Mouse (Mus musculus) testis, adult 2 months (tissue): ENCODE results near the gene Apoc3. TPM values are rescaled to one million over a fixed set of nuclear protein-coding genes. Genes with fewer than 3 reads are reported as not detected.
A peak's percentile ranks its signal among the peaks of the same experiment; 100 is the strongest.

Source experiments
- H3K27ac ChIP-seq: fragments of 200-500 bp; 2 replicates; pipeline ENCODE4 v1.5.1; 2012; ENCODE audit warnings: low read depth, low read length; ENCODE audit not compliant: control insufficient read depth, insufficient read depth
- H3K27me3 ChIP-seq: fragments of 200-500 bp; 2 replicates; pipeline ENCODE4 v1.6.1; 2012; ENCODE audit warnings: mild to moderate bottlenecking, low read length, moderate library complexity; ENCODE audit not compliant: control insufficient read depth, insufficient read depth
- H3K36me3 ChIP-seq: fragments of 200-500 bp; 2 replicates; pipeline ENCODE4 v1.6.1; 2012; ENCODE audit warnings: mild to moderate bottlenecking, low read length; ENCODE audit not compliant: control insufficient read depth, insufficient read depth
- H3K4me1 ChIP-seq: fragments of 200-500 bp; 2 replicates; pipeline ENCODE4 v1.6.1; 2012; ENCODE audit warnings: low read length; ENCODE audit not compliant: control insufficient read depth, insufficient read depth
- H3K4me3 ChIP-seq: fragments of 200-500 bp; 2 replicates; pipeline ENCODE4 v1.5.1; 2012; ENCODE audit warnings: low read depth, mild to moderate bottlenecking, low read length, moderate library complexity, mixed read lengths; ENCODE audit not compliant: control insufficient read depth
- CTCF ChIP-seq: fragments of 200-500 bp; IDR thresholded peaks from 2 replicates; pipeline ENCODE4 v1.5.1; 2012; ENCODE audit warnings: low read depth, mild to moderate bottlenecking, inconsistent platforms, low read length, moderate library complexity; ENCODE audit not compliant: control insufficient read depth, insufficient read depth, insufficient replicate concordance
- POLR2A ChIP-seq: fragments of 200-500 bp; IDR thresholded peaks from 2 replicates; pipeline ENCODE4 v1.6.1; 2012; ENCODE audit warnings: low read depth, mild to moderate bottlenecking, inconsistent platforms, low read length, moderate library complexity; ENCODE audit not compliant: control insufficient read depth
- polyA plus RNA-seq: library from polyadenylated mRNA; depleted of rRNA; stranded (reverse); fragments of >200 nt; gene quantifications from 2 replicates; pipeline ENCODE4 v1.2.3, GENCODE M21; 2012

Gene Apoc3
- polyA plus RNA-seq, 1 experiment, result not detected

- no peak for TF ChIP-seq POLR2A
- TF ChIP-seq CTCF, result peak; percentile 48; the same call in 1 of the 2 replicates
- H3K27me3 ChIP-seq, result no peaks in the 10 kb centered on the region
- H3K4me1 ChIP-seq, result peaks cover 11% of the 10 kb centered on the region; the same call in 1 of the 2 replicates
- H3K27ac ChIP-seq, result no peak overlapping the region
- H3K36me3 ChIP-seq, result no peaks in the 10 kb centered on the region
- H3K4me3 ChIP-seq, result peak overlapping the region; percentile 32
Observed at GRCm38 (mm10) chr9:46229573-46230449, 5.6 kb downstream of the Apoc3 start.

- Histone ChIP-seq H3K27ac (no peak within 1 kb of the TSS), H3K36me3 (no peaks in the 10 kb centered on the region), H3K4me3 (no peak within 1 kb of the TSS), H3K27me3 (no peaks in the 10 kb centered on the region), H3K4me1 (peaks cover 11% of the 10 kb centered on the region; the same call in 1 of the 2 replicates)
- TF ChIP-seq POLR2A (no peak), CTCF (no peak)
Observed at GRCm38 (mm10) chr9:46228491-46228890, 6.9 kb downstream of the Apoc3 start, which contains the start of gene Apoa1. TSS of gene Apoa1 (plus strand) at chr9:46228580.

GRCm38 (mm10) chr9:46227064-46227614 is 8.3 kb downstream of the Apoc3 start:
- TF ChIP-seq POLR2A (no peak), CTCF (no peak)
- H3K27me3 ChIP-seq, result no peaks in the 10 kb centered on the region

DNA sequence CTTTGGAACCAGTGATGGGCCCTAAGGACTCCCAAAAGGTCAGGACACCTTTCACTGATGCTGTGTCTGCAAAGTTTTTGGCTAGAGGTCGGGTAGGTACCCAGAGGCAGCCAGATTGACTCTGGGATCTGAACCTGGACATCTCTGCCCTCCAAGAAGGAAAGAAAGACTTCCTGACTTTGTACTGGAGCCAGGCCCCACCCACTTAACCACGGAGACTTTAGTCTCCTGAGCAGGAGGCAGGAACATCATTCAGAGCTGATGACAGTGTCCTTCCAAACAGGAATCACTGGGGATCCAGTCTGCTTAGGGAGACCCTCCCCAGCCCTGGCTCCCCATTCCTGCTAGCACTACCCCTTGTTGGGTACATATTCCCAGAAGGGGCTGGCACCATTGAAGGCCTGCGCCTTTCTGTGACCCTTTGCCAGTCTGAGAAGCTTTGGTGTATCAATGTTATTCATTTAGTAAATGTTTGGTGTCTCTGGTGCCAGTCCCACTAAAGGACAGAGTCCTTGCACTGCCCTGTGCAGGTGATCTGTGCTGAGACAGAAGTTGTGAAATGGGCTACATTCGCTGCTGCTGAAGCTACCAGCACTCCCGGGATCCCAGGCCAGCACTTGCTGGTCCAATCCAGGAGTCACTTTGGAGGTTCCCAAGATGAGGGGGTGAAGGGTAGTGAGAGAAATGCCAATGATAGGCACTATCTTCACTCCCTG is 10.3 kb downstream of the Apoc3 start:
- no peaks in the 10 kb centered on the region for H3K27me3 ChIP-seq
- TF ChIP-seq CTCF (no peak), POLR2A (no peak)
- H3K4me1 ChIP-seq, result peaks cover 5% of the 10 kb centered on the region; the same call in 1 of the 2 replicates
- H3K4me3 ChIP-seq, result no peak overlapping the region
- H3K36me3 ChIP-seq, result peaks cover 2% of the 10 kb centered on the region
- H3K27ac ChIP-seq, result no peak overlapping the region

More at GRCm38 (mm10) chr9:46227064-46227614, 8.3 kb downstream of the Apoc3 start:
- Histone ChIP-seq H3K27ac (no peak overlapping the region), H3K36me3 (no peaks in the 10 kb centered on the region), H3K4me1 (peaks cover 11% of the 10 kb centered on the region; the same call in 1 of the 2 replicates), H3K4me3 (no peak overlapping the region)

DNA sequence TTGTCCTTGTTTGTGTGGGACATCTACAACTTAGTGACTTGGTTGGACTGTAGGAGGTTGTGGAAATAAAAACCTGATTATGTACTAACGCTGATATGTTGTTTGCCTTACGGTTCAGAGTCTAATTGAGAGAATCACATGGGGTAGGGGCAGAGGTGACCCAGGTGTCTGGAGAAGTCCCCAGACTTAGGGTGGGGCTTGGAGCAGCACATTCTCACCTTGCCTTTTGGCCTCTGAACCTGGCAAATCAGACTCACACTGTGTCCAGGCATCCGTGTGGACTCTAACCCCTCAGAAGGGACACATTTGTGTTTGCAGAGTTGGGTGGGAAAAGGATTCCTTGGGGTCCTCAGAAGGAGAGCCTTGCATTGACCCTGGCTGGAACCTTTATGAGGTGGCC is 11.3 kb downstream of the Apoc3 start:
- H3K36me3 ChIP-seq, result peaks cover 2% of the 10 kb centered on the region

DNA sequence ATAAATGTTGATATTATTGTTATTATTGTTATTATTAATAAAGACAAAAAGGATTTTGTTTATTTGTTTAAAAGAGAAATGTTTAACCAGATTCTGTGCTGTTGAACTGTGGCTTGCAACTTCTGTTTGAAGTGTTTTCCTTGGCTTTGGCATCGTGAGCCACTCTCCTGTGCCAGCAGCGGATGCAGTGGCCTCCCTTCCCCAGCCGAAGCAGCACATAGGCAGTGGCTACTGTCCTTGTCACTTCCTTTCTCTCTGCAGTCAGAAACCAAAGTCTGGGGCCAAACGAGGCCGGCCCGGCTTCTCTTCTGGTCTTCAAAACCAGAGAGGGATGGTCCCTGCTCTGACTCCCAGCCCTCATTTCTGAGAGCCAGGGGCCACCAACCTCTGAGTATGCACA is 12.3 kb downstream of the Apoc3 start:
- TF ChIP-seq POLR2A, result no peak
- no peak for TF ChIP-seq CTCF
- H3K4me3 ChIP-seq, result no peak overlapping the region
- H3K4me1 ChIP-seq, result no peaks in the 10 kb centered on the region
- peaks cover 2% of the 10 kb centered on the region for H3K36me3 ChIP-seq
- no peak overlapping the region for H3K27ac ChIP-seq
- no peaks in the 10 kb centered on the region for H3K27me3 ChIP-seq

More for the DNA sequence above, 11.3 kb downstream of the Apoc3 start:
- no peak overlapping the region for H3K4me3 ChIP-seq
- no peak for TF ChIP-seq CTCF
- TF ChIP-seq POLR2A, result no peak
- H3K27me3 ChIP-seq, result no peaks in the 10 kb centered on the region
- no peaks in the 10 kb centered on the region for H3K4me1 ChIP-seq
- H3K27ac ChIP-seq, result no peak overlapping the region

DNA sequence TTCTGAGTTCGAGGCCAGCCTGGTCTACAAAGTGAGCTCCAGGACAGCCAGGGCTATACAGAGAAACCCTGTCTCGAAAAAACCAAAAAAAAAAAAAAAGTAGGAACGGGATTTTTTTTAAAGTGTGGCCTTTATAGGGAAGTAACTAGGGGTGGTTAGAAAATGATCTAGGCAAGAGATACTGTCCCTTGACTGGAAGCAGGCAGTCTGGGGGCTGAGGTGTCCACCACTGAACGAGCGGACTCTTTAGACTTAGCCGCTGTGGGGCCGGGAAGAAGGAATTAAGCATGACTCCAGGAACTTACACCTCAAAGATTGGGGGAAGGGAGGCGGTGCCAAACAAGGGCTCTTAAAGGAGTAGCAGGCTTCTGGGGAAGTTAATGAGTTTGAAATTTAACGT is 17.3 kb downstream of the Apoc3 start:
- Histone ChIP-seq H3K27me3 (no peaks in the 10 kb centered on the region), H3K4me3 (no peak overlapping the region), H3K4me1 (no peaks in the 10 kb centered on the region), H3K36me3 (peaks cover 2% of the 10 kb centered on the region), H3K27ac (no peak overlapping the region)
- TF ChIP-seq CTCF, result no peak
- TF ChIP-seq POLR2A, result no peak
